Mouse (Mus musculus) forebrain, postnatal 0 days (tissue): Measurements from ENCODE around the gene Zbtb42. TPM values are rescaled to one million over a fixed set of nuclear protein-coding genes. Genes with fewer than 3 reads are reported as not detected.

ENCODE experiments used
- ATAC-seq: fragments of 200-750 bp; cut with Nextera tagmentation; 2 replicates; pipeline ENCODE4 v1.8.0; 2017; ENCODE audit warnings: mild to moderate bottlenecking, moderate library complexity
- DNase-seq: peaks from one replicate; pipeline ENCODE4 v3.0.0-alpha.2; 2015
- H3K27ac ChIP-seq: fragments of 300-500 bp; sonication (generic); 2 replicates; pipeline ENCODE4 v1.5.1; 2014; ENCODE audit warnings: low read depth, mild to moderate bottlenecking, antibody characterized with exemption, low read length, moderate library complexity, mixed read lengths
- H3K27me3 ChIP-seq: fragments of 300-500 bp; sonication (generic); 2 replicates; pipeline ENCODE4 v1.6.1; 2014; ENCODE audit warnings: mild to moderate bottlenecking, low read length, mixed read lengths; ENCODE audit not compliant: insufficient read depth
- H3K36me3 ChIP-seq: fragments of 300-500 bp; sonication (generic); 2 replicates; pipeline ENCODE4 v1.6.1; 2014; ENCODE audit warnings: mild to moderate bottlenecking, moderate library complexity; ENCODE audit not compliant: insufficient read depth
- H3K4me1 ChIP-seq: fragments of 300-500 bp; sonication (generic); 2 replicates; pipeline ENCODE4 v1.6.1; 2014; ENCODE audit warnings: antibody characterized with exemption; ENCODE audit not compliant: insufficient read depth
- H3K4me2 ChIP-seq: fragments of 300-500 bp; sonication (generic); 2 replicates; pipeline ENCODE4 v1.6.1; 2014; ENCODE audit warnings: low read depth, mild to moderate bottlenecking, moderate library complexity
- H3K4me3 ChIP-seq: fragments of 300-500 bp; sonication (generic); 2 replicates; pipeline ENCODE4 v1.5.1; 2014; ENCODE audit warnings: low read depth, low read length, mixed read lengths
- H3K9ac ChIP-seq: fragments of 300-500 bp; sonication (generic); 2 replicates; pipeline ENCODE4 v1.6.1; 2014; ENCODE audit warnings: mild to moderate bottlenecking
- H3K9me3 ChIP-seq: fragments of 300-500 bp; sonication (generic); 2 replicates; pipeline ENCODE4 v1.6.1; 2016; ENCODE audit warnings: low read length
- CTCF ChIP-seq: sonication (generic); IDR thresholded peaks from 2 replicates; pipeline ENCODE4 v1.5.1; 2016; ENCODE audit warnings: antibody characterized with exemption, control low read depth, low read depth
- WGBS: fragments of 180-500 bp; shearing (Covaris S2); extraction: QIAGEN DNeasy Blood & Tissue Kit; methylation state at CpG from one replicate; pipeline ENCODE4 v1.1.7; 2014; 5-methylcytosine and 5-hydroxymethylcytosine counted together
- microRNA-seq, 2 experiments: library from miRNA; unstranded; fragments of <30 nt; microRNA quantifications; one replicate each; pipeline ENCODE4; 2016
- polyA plus RNA-seq: library from polyadenylated mRNA; unstranded; fragments of >200 nt; fragmentation: Nextera tagmentation; extraction: Ambion mirVana; gene quantifications from 2 replicates; pipeline ENCODE4 v1.2.1, GENCODE M21; 2015
- total RNA-seq: library from RNA; depleted of rRNA; stranded (reverse); fragments of >200 nt; gene quantifications from 2 replicates; pipeline ENCODE4 v1.2.3, GENCODE M21; 2014; rRNA removed

The Zbtb42 gene
- total and polyA plus RNA-seq, 2 experiments from 2014 or later = 1.2 to 3.5 TPM

- peaks cover 12% of the 10 kb centered on the region for H3K4me1 ChIP-seq
- DNase-seq = no peak
Observed at GRCm38 (mm10) chr12:112727801-112728200, 49.2 kb downstream of the Zbtb42 start.

GRCm38 (mm10) chr12:112730808-112731207 is 52.2 kb downstream of the Zbtb42 start:
- no peak overlapping the region for H3K27ac ChIP-seq
- H3K9ac ChIP-seq = no peak overlapping the region
- H3K4me1 ChIP-seq = peaks cover 4% of the 10 kb centered on the region; the same call in 1 of the 2 replicates
- ATAC-seq (no peak), DNase-seq (no peak)
- no peaks in the 10 kb centered on the region for H3K27me3 ChIP-seq
- H3K4me3 ChIP-seq = no peak overlapping the region
- no peak for TF ChIP-seq CTCF
- no peak overlapping the region for H3K4me2 ChIP-seq
- 91% methylated on average over 14 of the region's 14 CpGs for WGBS
- no peaks in the 10 kb centered on the region for H3K9me3 ChIP-seq
- peaks cover 66% of the 10 kb centered on the region for H3K36me3 ChIP-seq

More at GRCm38 (mm10) chr12:112727801-112728200, 49.2 kb downstream of the Zbtb42 start:
- TF ChIP-seq CTCF = no peak
- Histone ChIP-seq H3K9ac (no peak overlapping the region), H3K4me2 (no peak overlapping the region), H3K27me3 (no peaks in the 10 kb centered on the region), H3K27ac (no peak overlapping the region), H3K36me3 (peaks cover 43% of the 10 kb centered on the region), H3K9me3 (no peaks in the 10 kb centered on the region), H3K4me3 (no peak overlapping the region)
- WGBS = 47% methylated on average over 8 of the region's 8 CpGs
- ATAC-seq = no peak

Small RNA genes lying within 50 kb of the gene (microRNA-seq; reads per million reads assigned to microRNA genes)
- 0 to 1.3 reads per million in 2 experiments for gene Mir6939

Other genes with a start within 250 kb of the Zbtb42 start
- gene A530016L24Rik, start 189.4 kb upstream of the Zbtb42 start, total RNA-seq = 0.10 TPM in 1 of 2 replicates, not detected in the other
- not detected in 2 replicates for gene A530016L24Rik, start 189.4 kb upstream of the Zbtb42 start, polyA plus RNA-seq
- 96.1 and 119 TPM in 2 replicates for gene Tmem179, start 162.1 kb upstream of the Zbtb42 start, total RNA-seq
- 84.0 and 112 TPM in 2 replicates for gene Tmem179, start 162.1 kb upstream of the Zbtb42 start, polyA plus RNA-seq
- gene Inf2, start 90.0 kb upstream of the Zbtb42 start, total RNA-seq = 9.8 and 10.8 TPM in 2 replicates
- 1.1 and 1.2 TPM in 2 replicates for gene Inf2, start 90.0 kb upstream of the Zbtb42 start, polyA plus RNA-seq
- 1.8 and 2.2 TPM in 2 replicates for gene Adssl1, start 58.8 kb upstream of the Zbtb42 start, total RNA-seq
- 3.4 and 4.7 TPM in 2 replicates for gene Adssl1, start 58.8 kb upstream of the Zbtb42 start, polyA plus RNA-seq
- gene Siva1, start 34.1 kb upstream of the Zbtb42 start, total RNA-seq = 28.0 and 31.4 TPM in 2 replicates
- gene Siva1, start 34.1 kb upstream of the Zbtb42 start, polyA plus RNA-seq = 50.5 and 61.5 TPM in 2 replicates
- 213 and 215 TPM in 2 replicates for gene Akt1, start 3.9 kb upstream of the Zbtb42 start, total RNA-seq
- 117 TPM in 2 replicates for gene Akt1, start 3.9 kb upstream of the Zbtb42 start, polyA plus RNA-seq
- gene Cep170b, start 41.6 kb downstream of the Zbtb42 start, total RNA-seq = 67.0 and 86.7 TPM in 2 replicates
- 22.4 and 31.6 TPM in 2 replicates for gene Cep170b, start 41.6 kb downstream of the Zbtb42 start, polyA plus RNA-seq
- 6.2 and 7.3 TPM in 2 replicates for gene Pld4, start 81.8 kb downstream of the Zbtb42 start, total RNA-seq
- gene Pld4, start 81.8 kb downstream of the Zbtb42 start, polyA plus RNA-seq = 8.0 and 8.1 TPM in 2 replicates
- gene Ahnak2, start 123.8 kb downstream of the Zbtb42 start, total RNA-seq = 2.5 and 3.0 TPM in 2 replicates
- 0.88 and 1.3 TPM in 2 replicates for gene Ahnak2, start 123.8 kb downstream of the Zbtb42 start, polyA plus RNA-seq
- gene Clba1, start 130.1 kb downstream of the Zbtb42 start, total RNA-seq = 17.6 and 19.5 TPM in 2 replicates
- 23.5 and 26.1 TPM in 2 replicates for gene Clba1, start 130.1 kb downstream of the Zbtb42 start, polyA plus RNA-seq
- gene Cdca4, start 150.6 kb downstream of the Zbtb42 start, total RNA-seq = 28.8 and 31.3 TPM in 2 replicates
- gene Cdca4, start 150.6 kb downstream of the Zbtb42 start, polyA plus RNA-seq = 29.7 and 33.0 TPM in 2 replicates
- gene Gpr132, start 189.4 kb downstream of the Zbtb42 start, total RNA-seq = 0.10 TPM in 1 of 2 replicates, not detected in the other
- gene Gpr132, start 189.4 kb downstream of the Zbtb42 start, polyA plus RNA-seq = not detected in 2 replicates